Mouse (Mus musculus) ES-E14 (cell line): Measurements from ENCODE around the gene Prss8. TPM values are rescaled to one million over a fixed set of nuclear protein-coding genes. Genes with fewer than 3 reads are reported as not detected.
A peak's percentile ranks its signal among the peaks of the same experiment; 100 is the strongest.

ENCODE experiments used
- DNase-seq: peaks from one replicate; pipeline ENCODE4 v3.0.0-alpha.2; 2013; ENCODE audit warnings: low read depth, low spot score
- H3K27ac ChIP-seq: 2 replicates; pipeline ENCODE4 v1.5.1; 2012; ENCODE audit warnings: low read depth, mild to moderate bottlenecking, low read length, moderate library complexity, mixed read lengths; ENCODE audit not compliant: poor library complexity, insufficient read depth, severe bottlenecking
- H3K36me3 ChIP-seq: 2 replicates; pipeline ENCODE4 v1.6.1; 2012; ENCODE audit warnings: mild to moderate bottlenecking, low read length, moderate library complexity, mixed read lengths; ENCODE audit not compliant: control insufficient read depth, poor library complexity, insufficient read depth, severe bottlenecking
- H3K4me1 ChIP-seq, 2 experiments: fragments of 150-350 bp in 1 of 2; sonication (generic) in 1 of 2; 2 replicates each; pipeline ENCODE4 v1.6.1; 2012; ENCODE audit warnings: low read length in 2 of 2, mild to moderate bottlenecking in 1 of 2, mixed read lengths in 1 of 2; ENCODE audit not compliant: control insufficient read depth in 2 of 2, insufficient read depth in 2 of 2, poor library complexity in 1 of 2
- H3K4me3 ChIP-seq, 2 experiments: fragments of 150-350 bp in 1 of 2; sonication (generic) in 1 of 2; 2 replicates each; pipeline ENCODE4 v1.5.1; 2012; ENCODE audit warnings: low read length in 2 of 2, low read depth in 1 of 2, mild to moderate bottlenecking in 1 of 2, mixed read lengths in 1 of 2; ENCODE audit not compliant: insufficient read depth in 1 of 2, poor library complexity in 1 of 2, severe bottlenecking in 1 of 2
- H3K9ac ChIP-seq: 2 replicates; pipeline ENCODE4 v1.6.1; 2012; ENCODE audit warnings: low read depth, mild to moderate bottlenecking, low read length, mixed read lengths; ENCODE audit not compliant: poor library complexity, insufficient read depth, severe bottlenecking
- H3K9me3 ChIP-seq: fragments of 150-350 bp; sonication (generic); 2 replicates; pipeline ENCODE4 v1.6.1; 2012; ENCODE audit warnings: low read depth, mild to moderate bottlenecking, low read length; ENCODE audit not compliant: control insufficient read depth, insufficient read depth
- CHD2 ChIP-seq: IDR thresholded peaks from 2 replicates; pipeline ENCODE4 v1.6.1; 2014; ENCODE audit warnings: mild to moderate bottlenecking, low read depth, low read length, inconsistent platforms
- HCFC1 ChIP-seq: IDR thresholded peaks from 2 replicates; pipeline ENCODE4 v1.6.1; 2012; ENCODE audit warnings: low read length, inconsistent platforms, borderline replicate concordance; ENCODE audit not compliant: insufficient read depth
- MAFK ChIP-seq: IDR thresholded peaks from 2 replicates; pipeline ENCODE4 v1.6.1; 2014; ENCODE audit warnings: mild to moderate bottlenecking, low read depth, low read length, inconsistent platforms; ENCODE audit not compliant: insufficient read depth
- ZC3H11A ChIP-seq: IDR thresholded peaks from 2 replicates; pipeline ENCODE4 v1.6.1; 2012; ENCODE audit warnings: low read depth, mild to moderate bottlenecking, inconsistent platforms, low read length, borderline replicate concordance
- ZNF384 ChIP-seq: IDR thresholded peaks from 2 replicates; pipeline ENCODE4 v1.6.1; 2012; ENCODE audit warnings: low read depth, low read length, inconsistent platforms
- in situ Hi-C, 2 experiments: fragments of 600-800 bp; cut with MboI; formaldehyde crosslinking; loops; one replicate each; pipeline ENCODE4 v1.15.1; 2025; ENCODE audit warnings: low sequenced_read_pairs in 2 of 2, inconsistent platforms in 1 of 2; ENCODE audit not compliant: unreplicated experiment in 2 of 2
- total RNA-seq: library from RNA; depleted of rRNA; stranded (reverse); fragments of 300-350 nt; gene quantifications from 2 replicates; pipeline ENCODE4 v1.2.3, GENCODE M21; 2012

Gene Prss8
- total RNA-seq, 1 experiment, result 11.3 TPM

- in situ Hi-C loops, result no loop called here
- DNase-seq, result no peak
- peaks cover 19% of the 10 kb centered on the region; the same call in 1 of the 2 replicates for H3K36me3 ChIP-seq
- H3K4me3 ChIP-seq, result no peak overlapping the region
- no peak overlapping the region for H3K27ac ChIP-seq
- peaks cover 15 to 50% of the 10 kb centered on the region in 2 experiments; a peak in 3 of 4 replicates for H3K4me1 ChIP-seq
- H3K9ac ChIP-seq, result no peak overlapping the region
- TF ChIP-seq CHD2, result no peak
- TF ChIP-seq ZC3H11A, result no peak
- TF ChIP-seq ZNF384, result no peak
- TF ChIP-seq MAFK, result no peak
- no peak for TF ChIP-seq HCFC1
- no peaks in the 10 kb centered on the region for H3K9me3 ChIP-seq
Measured at GRCm38 (mm10) chr7:127930636-127931035, 732 bp upstream of the Prss8 start.

GRCm38 (mm10) chr7:127928596-127928995 is 1.3 kb downstream of the Prss8 start:
- H3K9me3 ChIP-seq, result peaks cover 2% of the 10 kb centered on the region; the same call in 1 of the 2 replicates
- peaks cover 34% of the 10 kb centered on the region; the same call in 1 of the 2 replicates for H3K36me3 ChIP-seq
- TF ChIP-seq ZNF384 (no peak), MAFK (no peak), CHD2 (no peak), ZC3H11A (no peak), HCFC1 (no peak)
- no peak overlapping the region for H3K27ac ChIP-seq
- no peak overlapping the region for H3K9ac ChIP-seq
- in situ Hi-C loops, result no loop called here
- no peak for DNase-seq
- H3K4me1 ChIP-seq, result peaks cover 12 to 46% of the 10 kb centered on the region in 2 experiments; a peak in 3 of 4 replicates
- 0 out of 4 replicates have a peak overlapping the region, but pooled peaks have one; percentile 60 for H3K4me3 ChIP-seq

GRCm38 (mm10) chr7:127927726-127928125 is 2.2 kb downstream of the Prss8 start:
- TF ChIP-seq HCFC1 (no peak), MAFK (no peak), CHD2 (no peak)
- in situ Hi-C loops, result no loop called here
- H3K27ac ChIP-seq, result no peak overlapping the region
- H3K4me3 ChIP-seq, result no peak overlapping the region
- H3K36me3 ChIP-seq, result peaks cover 42% of the 10 kb centered on the region; the same call in 1 of the 2 replicates
- peaks cover 7 to 38% of the 10 kb centered on the region in 2 experiments; a peak in 3 of 4 replicates for H3K4me1 ChIP-seq
- H3K9ac ChIP-seq, result no peak overlapping the region
- H3K9me3 ChIP-seq, result peaks cover 5% of the 10 kb centered on the region
- no peak for DNase-seq

GRCm38 (mm10) chr7:127926846-127927245 is 3.1 kb downstream of the Prss8 start:
- in situ Hi-C loops, result no loop called here
- H3K4me3 ChIP-seq, result no peak overlapping the region
- no peak for DNase-seq

GRCm38 (mm10) chr7:127926066-127926465 is 3.8 kb downstream of the Prss8 start:
- H3K4me3 ChIP-seq, result no peak overlapping the region
- no peak for DNase-seq
- H3K36me3 ChIP-seq, result peaks cover 54% of the 10 kb centered on the region
- H3K4me1 ChIP-seq, result peaks cover 2 to 31% of the 10 kb centered on the region in 2 experiments; a peak in 3 of 4 replicates
- H3K9ac ChIP-seq, result no peak overlapping the region
- peaks cover 5% of the 10 kb centered on the region for H3K9me3 ChIP-seq
- no peak for TF ChIP-seq ZC3H11A
- H3K27ac ChIP-seq, result no peak overlapping the region
- in situ Hi-C loops, result no loop called here

More at GRCm38 (mm10) chr7:127926846-127927245, 3.1 kb downstream of the Prss8 start:
- TF ChIP-seq HCFC1 (no peak), MAFK (no peak), ZNF384 (no peak), ZC3H11A (no peak), CHD2 (no peak)
- H3K36me3 ChIP-seq, result peaks cover 50% of the 10 kb centered on the region
- peaks cover 5 to 34% of the 10 kb centered on the region in 2 experiments; a peak in 3 of 4 replicates for H3K4me1 ChIP-seq
- no peak overlapping the region for H3K9ac ChIP-seq
- no peak overlapping the region for H3K27ac ChIP-seq
- peaks cover 5% of the 10 kb centered on the region for H3K9me3 ChIP-seq
